Mouse (Mus musculus) CH12.LX (cell line): ENCODE measurements at regions not wholly inside any gene's neighbourhood (a gene's known extent, or its start where the extent isn't known, plus 50 kb on each side); places are given as distances from the start of the nearest gene placed in this dataset.

Experiments used
- DNase-seq: peaks from one replicate; pipeline ENCODE4 v3.0.0-alpha.2; 2013; ENCODE audit errors: extremely low read depth
- H3K27ac ChIP-seq: 2 replicates; pipeline ENCODE4 v1.5.1; 2012; ENCODE audit warnings: low read depth, mild to moderate bottlenecking, control low read depth, moderate library complexity; ENCODE audit not compliant: insufficient read depth
- H3K27me3 ChIP-seq: replicated peaks from 2 replicates; pipeline ENCODE3; 2012; ENCODE audit warnings: inconsistent platforms
- H3K36me3 ChIP-seq, 2 experiments: replicated peaks in 1 of 2; 2 replicates each; pipeline versions ENCODE3 to v1.6.1; 2012; ENCODE audit warnings: inconsistent platforms in 1 of 2, low read length in 1 of 2, mild to moderate bottlenecking in 1 of 2, mixed read lengths in 1 of 2, moderate library complexity in 1 of 2; ENCODE audit not compliant: control insufficient read depth in 1 of 2, insufficient read depth in 1 of 2
- H3K4me1 ChIP-seq, 2 experiments: 2 replicates each; pipeline ENCODE4 v1.6.1; 2012; ENCODE audit warnings: inconsistent platforms in 1 of 2, moderate library complexity in 1 of 2; ENCODE audit not compliant: insufficient read depth in 2 of 2, control insufficient read depth in 1 of 2
- H3K4me2 ChIP-seq: 2 replicates; pipeline ENCODE4 v1.6.1; 2012; ENCODE audit warnings: low read depth, mild to moderate bottlenecking, control low read depth; ENCODE audit not compliant: poor library complexity, insufficient read depth, severe bottlenecking
- H3K4me3 ChIP-seq, 3 experiments: fragments of 150-350 bp in 1 of 3; sonication (generic) in 1 of 3; replicated peaks in 1 of 3; 2 replicates each; pipeline versions ENCODE3 to v1.5.1; 2011 to 2012; ENCODE audit warnings: low read depth in 2 of 3, low read length in 2 of 3, mild to moderate bottlenecking in 2 of 3, moderate library complexity in 2 of 3, control low read depth in 1 of 3, improper control_type of control experiment in 1 of 3, inconsistent platforms in 1 of 3, mixed read lengths in 1 of 3; ENCODE audit not compliant: poor library complexity in 1 of 3
- H3K79me2 ChIP-seq: replicated peaks from 2 replicates; pipeline ENCODE4 v1.6.1; 2012; ENCODE audit warnings: mild to moderate bottlenecking, moderate library complexity; ENCODE audit not compliant: control insufficient read depth, poor library complexity, insufficient read depth, severe bottlenecking; ENCODE audit errors: extremely low read depth
- H3K9ac ChIP-seq: 2 replicates; pipeline ENCODE4 v1.6.1; 2012; ENCODE audit warnings: low read depth, mild to moderate bottlenecking, control low read depth, moderate library complexity; ENCODE audit not compliant: insufficient read depth
- H3K9me3 ChIP-seq: replicated peaks from 2 replicates; pipeline ENCODE3; 2012; ENCODE audit warnings: low read length, inconsistent platforms, mixed read lengths
- CTCF ChIP-seq, 2 experiments: IDR thresholded peaks in 1 of 2; conservative IDR thresholded peaks in 1 of 2; 2 replicates each; pipeline ENCODE4 v1.5.1; 2011 to 2012; ENCODE audit warnings: low read depth in 2 of 2, low read length in 2 of 2, improper control_type of control experiment in 1 of 2, inconsistent platforms in 1 of 2, mild to moderate bottlenecking in 1 of 2, moderate library complexity in 1 of 2
- E2F4 ChIP-seq: IDR thresholded peaks from 2 replicates; pipeline ENCODE4 v1.6.1; 2011; ENCODE audit warnings: low read depth, low read length, improper control_type of control experiment; ENCODE audit not compliant: insufficient replicate concordance
- IRF4 ChIP-seq: IDR thresholded peaks from 2 replicates; pipeline ENCODE4 v1.6.1; 2014; ENCODE audit warnings: low read depth, mild to moderate bottlenecking, inconsistent platforms, low read length, improper control_type of control experiment
- MAX ChIP-seq: IDR thresholded peaks from 2 replicates; pipeline ENCODE4 v1.6.1; 2011; ENCODE audit warnings: low read length, improper control_type of control experiment
- NRF1 ChIP-seq: IDR thresholded peaks from 2 replicates; pipeline ENCODE4 v1.6.1; 2014; ENCODE audit warnings: low read depth, mild to moderate bottlenecking, inconsistent platforms, low read length, improper control_type of control experiment, moderate library complexity
- POLR2AphosphoS2 ChIP-seq: IDR thresholded peaks from 2 replicates; pipeline ENCODE4 v1.6.1; 2011; ENCODE audit warnings: low read depth, low read length, improper control_type of control experiment
- dilution Hi-C: fragments of 300-500 bp; cut with MboI; formaldehyde crosslinking; loops from 2 replicates; pipeline ENCODE4 v1.14.3; 2020; ENCODE audit warnings: low sequenced_read_pairs; ENCODE audit not compliant: extremely low pct_unique_long_range_greater_than_20kb, extremely low pct_ligation_motif_present
- in situ Hi-C: fragments of 300-500 bp; cut with MboI; formaldehyde crosslinking; loops from 3 replicates; pipeline ENCODE4 v1.14.3; 2019; ENCODE audit warnings: low sequenced_read_pairs, low pct_ligation_motif_present, low pct_unique_long_range_greater_than_20kb, mixed read lengths

DNA sequence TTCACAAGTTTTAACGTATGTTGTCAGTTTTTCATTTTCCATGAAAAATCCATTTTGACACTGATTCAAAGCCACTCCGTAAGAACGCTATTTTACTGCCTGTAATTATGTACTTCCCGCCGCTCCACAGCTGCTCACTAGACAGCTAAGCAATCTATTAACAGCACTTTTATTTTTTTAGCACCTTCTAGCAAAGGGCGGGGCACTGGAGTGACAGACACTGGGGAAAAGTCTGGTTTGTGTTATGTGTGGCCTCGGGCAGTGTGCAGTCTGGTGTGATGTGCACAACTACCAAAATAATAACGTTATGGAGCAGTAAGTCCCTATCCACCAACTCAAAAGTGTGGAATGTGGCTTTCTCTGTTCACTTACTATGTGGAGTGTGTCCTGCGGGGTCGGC is 223.0 kb downstream of the Lrig3 start:
- no peaks in the 10 kb centered on the region for H3K27me3 ChIP-seq
- no peak for DNase-seq
- H3K9ac ChIP-seq = no peak overlapping the region
- peaks cover 36% of the 10 kb centered on the region for H3K9me3 ChIP-seq
- H3K36me3 ChIP-seq = no peaks in the 10 kb centered on the region
- in situ Hi-C loops (no loop called here), dilution Hi-C loops (no loop called here)
- TF ChIP-seq IRF4 = no peak
- no peak for TF ChIP-seq POLR2AphosphoS2
- TF ChIP-seq CTCF (conservative IDR thresholded peaks at IDR 0.05 in 1 of 2, IDR thresholded peaks at IDR 0.05 in 1 of 2; ENCODE audit: low read depth in 2 of 2, low read length in 2 of 2) = no peak
- TF ChIP-seq E2F4 = no peak
- no peak for TF ChIP-seq NRF1
- no peak for TF ChIP-seq MAX
- H3K4me1 ChIP-seq = no peaks in the 10 kb centered on the region
- H3K27ac ChIP-seq = no peak overlapping the region
- H3K4me3 ChIP-seq = no peak overlapping the region
- no peak overlapping the region for H3K4me2 ChIP-seq
- H3K79me2 ChIP-seq = no peaks in the 10 kb centered on the region
